Mouse (Mus musculus) heart, adult 2 months (tissue): ENCODE measurements around the gene C2cd5.

Experiments used
- CTCF ChIP-seq: fragments of 200-600 bp; IDR thresholded peaks from 2 replicates; pipeline ENCODE4 v1.8.1; 2022; ENCODE audit warnings: antibody characterized with exemption, mild to moderate bottlenecking, moderate library complexity
- EP300 ChIP-seq: fragments of 200-500 bp; IDR thresholded peaks from 2 replicates; pipeline ENCODE4 v1.6.1; 2011; ENCODE audit warnings: low read depth, low read length, control low read depth; ENCODE audit not compliant: insufficient read depth
- POLR2A ChIP-seq: fragments of 200-500 bp; IDR thresholded peaks from 2 replicates; pipeline ENCODE4 v1.6.1; 2011; ENCODE audit warnings: mild to moderate bottlenecking, low read depth, low read length, control low read depth; ENCODE audit not compliant: insufficient read depth

DNA sequence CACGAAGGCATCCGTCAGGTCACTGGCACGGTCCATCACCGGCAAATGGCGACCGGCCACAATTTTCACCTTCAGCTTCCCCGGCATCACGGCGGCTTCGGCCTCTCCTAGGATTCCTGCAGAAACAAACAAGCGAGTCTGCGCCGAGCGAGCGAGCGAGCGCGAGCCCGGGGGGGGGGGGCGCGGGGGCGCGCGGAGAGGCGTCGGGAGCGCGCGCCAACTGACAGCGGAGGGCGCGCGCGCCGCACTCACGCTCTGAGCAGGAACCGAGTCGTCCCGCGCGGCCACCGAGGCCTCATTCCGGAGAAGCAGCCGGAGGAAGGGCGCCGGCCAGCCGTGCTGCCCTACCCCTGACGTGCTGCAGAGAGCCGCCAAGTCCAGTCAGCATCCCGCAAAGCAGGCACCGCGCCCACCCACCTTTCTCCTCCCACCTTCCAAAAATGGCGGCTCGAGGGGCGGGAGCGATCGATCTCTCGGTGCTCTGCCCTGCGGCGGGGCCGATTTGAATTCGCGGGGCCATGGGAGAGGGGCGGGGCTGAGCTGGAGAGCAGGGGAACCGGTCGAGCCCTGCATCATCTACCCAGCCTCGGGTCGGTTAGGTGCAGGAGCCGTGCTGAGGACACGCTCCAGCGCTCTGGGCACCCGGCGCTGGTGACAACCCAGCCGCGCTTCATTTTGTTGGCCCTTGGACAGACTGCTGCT lies at the start of gene C2cd5:
- TF ChIP-seq POLR2A (peak; percentile 56), CTCF (no peak), EP300 (peak; percentile 60; the same call in 1 of the 2 replicates)
